Mouse (Mus musculus) small intestine, adult 2 months (tissue): ENCODE measurements around the gene Adamts12. TPM values are rescaled to one million over a fixed set of nuclear protein-coding genes. Genes with fewer than 3 reads are reported as not detected.

Source experiments
- H3K27ac ChIP-seq: fragments of 200-500 bp; 2 replicates; pipeline ENCODE4 v1.5.1; 2012; ENCODE audit warnings: low read depth, low read length, control low read depth, inconsistent platforms; ENCODE audit not compliant: insufficient read depth
- H3K27me3 ChIP-seq: fragments of 200-500 bp; 2 replicates; pipeline ENCODE4 v1.6.1; 2012; ENCODE audit warnings: mild to moderate bottlenecking, moderate library complexity, low read length, inconsistent platforms; ENCODE audit not compliant: control insufficient read depth, insufficient read depth
- H3K36me3 ChIP-seq: fragments of 200-500 bp; 2 replicates; pipeline ENCODE4 v1.6.1; 2012; ENCODE audit warnings: mild to moderate bottlenecking, low read length, control low read depth, inconsistent platforms; ENCODE audit not compliant: control insufficient read depth, insufficient read depth
- H3K4me1 ChIP-seq: fragments of 200-500 bp; 2 replicates; pipeline ENCODE4 v1.6.1; 2012; ENCODE audit warnings: low read length, inconsistent platforms, mixed read lengths; ENCODE audit not compliant: control insufficient read depth, insufficient read depth, insufficient read length
- H3K4me3 ChIP-seq: fragments of 200-500 bp; 2 replicates; pipeline ENCODE4 v1.5.1; 2012; ENCODE audit warnings: low read depth, mild to moderate bottlenecking, control low read depth, inconsistent platforms, low read length, moderate library complexity
- CTCF ChIP-seq: fragments of 200-500 bp; IDR thresholded peaks from 2 replicates; pipeline ENCODE4 v1.5.1; 2012; ENCODE audit warnings: low read depth, mild to moderate bottlenecking, control low read depth, inconsistent platforms, low read length, moderate library complexity, mixed read lengths; ENCODE audit not compliant: insufficient replicate concordance, insufficient read length; ENCODE audit errors: extremely low read depth
- POLR2A ChIP-seq: fragments of 200-500 bp; IDR thresholded peaks from 2 replicates; pipeline ENCODE4 v1.6.1; 2012; ENCODE audit warnings: low read depth, mild to moderate bottlenecking, control low read depth, inconsistent platforms, low read length, moderate library complexity
- WGBS: fragments of 180-500 bp; shearing (Covaris S2); methylation state at CpG from one replicate; pipeline ENCODE4 v1.1.7; 2018; 5-methylcytosine and 5-hydroxymethylcytosine counted together
- polyA plus RNA-seq: library from polyadenylated mRNA; depleted of rRNA; stranded (reverse); fragments of >200 nt; gene quantifications from 2 replicates; pipeline ENCODE4 v1.2.3, GENCODE M21; 2012

Adamts12 gene
- polyA plus RNA-seq, 1 experiment = 0.28 TPM

- Histone ChIP-seq H3K36me3 (no peaks in the 10 kb centered on the region), H3K4me3 (no peak overlapping the region), H3K4me1 (no peaks in the 10 kb centered on the region), H3K27me3 (no peaks in the 10 kb centered on the region; the same call in 1 of the 2 replicates), H3K27ac (no peak overlapping the region)
- no peak for TF ChIP-seq POLR2A
- no peak for TF ChIP-seq CTCF
- WGBS = 88% methylated on average over 1 of the region's 1 CpGs
Observed at GRCm38 (mm10) chr15:11062903-11063302, 1.7 kb upstream of the Adamts12 start.

GRCm38 (mm10) chr15:11064160-11064557 is 431 bp upstream of the Adamts12 start:
- no peaks in the 10 kb centered on the region for H3K36me3 ChIP-seq
- no peak overlapping the region for H3K27ac ChIP-seq
- no peak for TF ChIP-seq POLR2A
- no peak for TF ChIP-seq CTCF
- no peak overlapping the region for H3K4me3 ChIP-seq
- H3K4me1 ChIP-seq = no peaks in the 10 kb centered on the region
- 24% methylated on average over 2 of the region's 2 CpGs for WGBS
- H3K27me3 ChIP-seq = no peaks in the 10 kb centered on the region; the same call in 1 of the 2 replicates

- peak overlapping the region; percentile 4; the same call in 1 of the 2 replicates for H3K4me3 ChIP-seq
- WGBS = 38% methylated on average over 9 of the region's 9 CpGs
- no peak for TF ChIP-seq POLR2A
- TF ChIP-seq CTCF = no peak
- no peak overlapping the region for H3K27ac ChIP-seq
- no peaks in the 10 kb centered on the region; the same call in 1 of the 2 replicates for H3K27me3 ChIP-seq
- no peaks in the 10 kb centered on the region for H3K4me1 ChIP-seq
- no peaks in the 10 kb centered on the region for H3K36me3 ChIP-seq
Observed at GRCm38 (mm10) chr15:11065528-11066171, 1.1 kb downstream of the Adamts12 start.

- H3K4me3 ChIP-seq = peak overlapping the region; percentile 4; the same call in 1 of the 2 replicates
- 45% methylated on average over 5 of the region's 5 CpGs for WGBS
- TF ChIP-seq POLR2A (no peak), CTCF (no peak)
- H3K4me1 ChIP-seq = no peaks in the 10 kb centered on the region
- no peaks in the 10 kb centered on the region; the same call in 1 of the 2 replicates for H3K27me3 ChIP-seq
- H3K27ac ChIP-seq = no peak overlapping the region
- H3K36me3 ChIP-seq = no peaks in the 10 kb centered on the region
Observed at GRCm38 (mm10) chr15:11066299-11066698, 1.7 kb downstream of the Adamts12 start.

- H3K4me1 ChIP-seq = no peaks in the 10 kb centered on the region
- no peak overlapping the region for H3K27ac ChIP-seq
- H3K4me3 ChIP-seq = no peak overlapping the region
- 76% methylated on average over 7 of the region's 7 CpGs for WGBS
- no peaks in the 10 kb centered on the region for H3K27me3 ChIP-seq
- H3K36me3 ChIP-seq = no peaks in the 10 kb centered on the region
- no peak for TF ChIP-seq CTCF
- no peak for TF ChIP-seq POLR2A
Observed at GRCm38 (mm10) chr15:11067891-11068290, 3.3 kb downstream of the Adamts12 start.

- Histone ChIP-seq H3K4me3 (no peak overlapping the region), H3K27me3 (no peaks in the 10 kb centered on the region), H3K27ac (no peak overlapping the region), H3K4me1 (no peaks in the 10 kb centered on the region), H3K36me3 (no peaks in the 10 kb centered on the region)
- TF ChIP-seq CTCF (no peak), POLR2A (no peak)
- WGBS = 83% methylated on average over 3 of the region's 3 CpGs
Observed at GRCm38 (mm10) chr15:11075726-11076361, 11.3 kb downstream of the Adamts12 start.

- Histone ChIP-seq H3K36me3 (no peaks in the 10 kb centered on the region), H3K27me3 (no peaks in the 10 kb centered on the region), H3K4me1 (no peaks in the 10 kb centered on the region), H3K4me3 (no peak overlapping the region), H3K27ac (no peak overlapping the region)
- TF ChIP-seq POLR2A (no peak), CTCF (no peak)
- 82% methylated on average over 8 of the region's 8 CpGs for WGBS
Observed at GRCm38 (mm10) chr15:11082961-11083569, 18.5 kb downstream of the Adamts12 start.
